ENCODE assay signal across 9 mouse cellular contexts in genomic region chr9:42673385-42674016, GRCm38 (mm10).
DNase-seq lines count a peak whose midpoint lies in the region; ATAC-seq lines count a peak whose summit lies in the region.
"Had no signal": no experiment of that assay in that cellular context is flagged by ENCODE, and none has a peak within 500 bp of the region (broad histone marks: within the 10 kb centered on the region; RNA-seq: fewer than 3 reads in every experiment).

No protein-coding gene starts in this region.

- ATAC-seq in forebrain, embryonic 15.5 days (replicated peaks) = no peak

- no peak overlapping the region for H3K27ac ChIP-seq in forebrain, embryonic 15.5 days (replicated peaks)
- H3K27ac ChIP-seq: heart, embryonic 13.5 days had no signal

- 80% methylated on average over 12 of the region's 12 CpGs for WGBS in forebrain, embryonic 15.5 days

- H3K4me3 ChIP-seq in forebrain, embryonic 15.5 days = no peak overlapping the region
- H3K4me3 ChIP-seq: heart, embryonic 13.5 days had no signal

- no peak overlapping the region for H3K4me2 ChIP-seq in forebrain, embryonic 15.5 days (replicated peaks)
- H3K4me2 ChIP-seq: heart, embryonic 13.5 days had no signal

- peaks cover 9% of the 10 kb centered on the region; the same call in 1 of the 2 replicates for H3K4me1 ChIP-seq in forebrain, embryonic 15.5 days
- H3K4me1 ChIP-seq: heart, embryonic 13.5 days had no signal

- H3K27me3 ChIP-seq in forebrain, embryonic 15.5 days = no peaks in the 10 kb centered on the region

- H3K9me3 ChIP-seq in forebrain, embryonic 15.5 days = no peaks in the 10 kb centered on the region
- H3K9me3 ChIP-seq: heart, embryonic 13.5 days had no signal

- H3K9ac ChIP-seq in forebrain, embryonic 15.5 days (replicated peaks) = no peak overlapping the region
- H3K9ac ChIP-seq: heart, embryonic 13.5 days had no signal

- H3K36me3 ChIP-seq in forebrain, embryonic 15.5 days = no peaks in the 10 kb centered on the region
- H3K36me3 ChIP-seq: heart, embryonic 13.5 days had no signal

- intact Hi-C loops in heart, postnatal 14 days (cut with DNase I) = no loop called here

- DNase-seq in urinary bladder, adult 2 months (ENCODE audit: low spot score) = peak; percentile 26
- DNase-seq in urinary bladder, postnatal 10 days (ENCODE audit: low spot score) = no peak
- DNase-seq in kidney, postnatal 10 days = peak; percentile 75
- peak; percentile 29 for DNase-seq in lung, postnatal 36 days
- peak; percentile 8 to 20 for DNase-seq in thymus, adult 18-20 months
- DNase-seq in cerebellum, adult 9-10 months = no peak
- DNase-seq in heart, postnatal 14 days = no peak

Comparison
In these comparisons a context has a peak if more than half of its experiments do, and no peak if none do; other contexts are left out.
1. DNase-seq: peak in urinary bladder, adult 2 months (single experiment), kidney, postnatal 10 days (single experiment), lung, postnatal 36 days (single experiment) and thymus, adult 18-20 months (2 of 2); none in urinary bladder, postnatal 10 days (single experiment), cerebellum, adult 9-10 months (single experiment) and heart, postnatal 14 days (0 of 2).